In the genomic region with DNA sequence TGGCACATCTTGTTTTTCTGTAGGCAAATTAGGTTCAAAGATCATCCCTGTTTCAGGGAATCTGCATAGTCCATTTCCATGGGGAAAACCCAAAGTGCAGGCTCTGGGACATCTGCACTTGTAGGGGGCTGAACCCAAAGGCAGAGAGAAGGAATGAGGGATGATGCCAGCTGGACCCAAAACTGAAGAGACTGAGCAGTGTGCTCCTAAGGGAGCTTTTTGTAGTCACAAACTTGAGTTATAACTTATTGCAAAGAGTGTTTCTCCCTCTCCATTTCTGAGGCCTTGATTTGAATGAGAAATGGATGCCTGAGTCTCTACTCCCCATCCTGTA, we compare ENCODE assay signal across 18 mouse cellular contexts.
A peak's percentile ranks its signal among the peaks of the same experiment; 100 is the strongest.
DNase-seq lines count a peak whose midpoint lies in the region; ATAC-seq lines count a peak whose summit lies in the region.
"Had no signal": no experiment of that assay in that cellular context is flagged by ENCODE, and none has a peak within 500 bp of the region (broad histone marks: within the 10 kb centered on the region; RNA-seq: fewer than 3 reads in every experiment).

No protein-coding gene starts in this region.

- H3K27ac ChIP-seq in hindbrain, embryonic 16.5 days (ENCODE audit: low read depth, low read length), result no peak overlapping the region
- H3K27ac ChIP-seq in hindbrain, embryonic 13.5 days, result no peak overlapping the region
- H3K27ac ChIP-seq: embryonic facial prominence, embryonic 13.5 days; embryonic facial prominence, embryonic 15.5 days; forebrain, embryonic 12.5 days had no signal

- H3K4me2 ChIP-seq in hindbrain, embryonic 16.5 days (ENCODE audit: low read length), result no peak overlapping the region
- no peak overlapping the region for H3K4me2 ChIP-seq in hindbrain, embryonic 13.5 days
- H3K4me2 ChIP-seq: embryonic facial prominence, embryonic 13.5 days; embryonic facial prominence, embryonic 15.5 days; forebrain, embryonic 12.5 days had no signal

- ATAC-seq in hindbrain, embryonic 16.5 days, result 0 out of 2 replicates have a peak, but pooled peaks have one; percentile 15
- no peak for ATAC-seq in hindbrain, embryonic 13.5 days (ENCODE audit: low FRiP score)
- ATAC-seq: CD4-positive, CD25-positive, alpha-beta regulatory T cell, adult 4 months; forebrain, embryonic 14.5 days; forebrain, embryonic 16.5 days had no signal

- H3K9ac ChIP-seq in hindbrain, embryonic 16.5 days (ENCODE audit: low read depth, low read length), result no peak overlapping the region
- H3K9ac ChIP-seq in hindbrain, embryonic 13.5 days, result no peak overlapping the region
- H3K9ac ChIP-seq: embryonic facial prominence, embryonic 13.5 days; embryonic facial prominence, embryonic 15.5 days; forebrain, embryonic 12.5 days had no signal

- no peaks in the 10 kb centered on the region for H3K4me1 ChIP-seq in hindbrain, embryonic 16.5 days (ENCODE audit: control insufficient read depth, insufficient read depth, low read depth, low read length)
- peaks cover 10% of the 10 kb centered on the region for H3K4me1 ChIP-seq in hindbrain, embryonic 13.5 days (replicated peaks)
- H3K4me1 ChIP-seq: forebrain, embryonic 12.5 days had no signal

- intact Hi-C loops in gastrocnemius, postnatal 36 days (cut with DNase I), result no loop called here

- no peak overlapping the region for H3K4me3 ChIP-seq in hindbrain, embryonic 16.5 days (ENCODE audit: low read length)
- no peak overlapping the region for H3K4me3 ChIP-seq in hindbrain, embryonic 13.5 days
- H3K4me3 ChIP-seq: embryonic facial prominence, embryonic 13.5 days; embryonic facial prominence, embryonic 15.5 days; erythroblast, embryonic 14.5 days; forebrain, embryonic 10.5 days; forebrain, embryonic 12.5 days had no signal

- no peaks in the 10 kb centered on the region for H3K9me3 ChIP-seq in hindbrain, embryonic 16.5 days (ENCODE audit: control insufficient read depth, low read length)
- no peaks in the 10 kb centered on the region for H3K9me3 ChIP-seq in hindbrain, embryonic 13.5 days
- H3K9me3 ChIP-seq: embryonic facial prominence, embryonic 13.5 days; embryonic facial prominence, embryonic 15.5 days; forebrain, embryonic 10.5 days; forebrain, embryonic 12.5 days had no signal

- no peaks in the 10 kb centered on the region for H3K36me3 ChIP-seq in hindbrain, embryonic 16.5 days (ENCODE audit: control insufficient read depth, insufficient read depth, low read length)
- no peaks in the 10 kb centered on the region for H3K36me3 ChIP-seq in hindbrain, embryonic 13.5 days
- H3K36me3 ChIP-seq: embryonic facial prominence, embryonic 13.5 days; embryonic facial prominence, embryonic 15.5 days; forebrain, embryonic 10.5 days; forebrain, embryonic 12.5 days had no signal

- DNase-seq in gastrocnemius, adult 18-20 months (ENCODE audit: low spot score), result peak; percentile 21
- no peak for DNase-seq in gastrocnemius, postnatal 36 days
- no peak for DNase-seq in spleen, postnatal 36 days (ENCODE audit: low spot score in 2 of 2)
- DNase-seq: adrenal gland, adult 2 months; adrenal gland, postnatal 10 days; adrenal gland, postnatal 25 days; B cell, adult 2 months; embryo, embryonic 11 days had no signal

- no peaks in the 10 kb centered on the region for H3K27me3 ChIP-seq in hindbrain, embryonic 16.5 days (replicated peaks; ENCODE audit: control insufficient read depth, insufficient read depth, low read length)
- 0 out of 2 replicates have a peak, but pooled peaks cover 3% of the 10 kb centered on the region for H3K27me3 ChIP-seq in hindbrain, embryonic 13.5 days
- H3K27me3 ChIP-seq: embryonic facial prominence, embryonic 15.5 days; forebrain, embryonic 12.5 days had no signal
